Mouse (Mus musculus) heart, postnatal 10 days (tissue): Measurements from ENCODE around the gene Col18a1. TPM values are rescaled to one million over a fixed set of nuclear protein-coding genes. Genes with fewer than 3 reads are reported as not detected.

ENCODE experiments used
- DNase-seq, 2 experiments: peaks; one replicate each; pipeline ENCODE4 v3.0.0; 2021
- intact Hi-C: fragments of 180-260 bp; cut with DNase I; formaldehyde crosslinking; loops from one replicate; pipeline ENCODE4 v1.15.1; 2025
- total RNA-seq, 2 experiments: library from RNA; stranded (reverse); gene quantifications; 2 replicates each; pipeline ENCODE4 v1.2.3; 2021

Col18a1 gene
- total RNA-seq, 2 experiments from 2014 or later: 49.9 to 53.2 TPM

DNA sequence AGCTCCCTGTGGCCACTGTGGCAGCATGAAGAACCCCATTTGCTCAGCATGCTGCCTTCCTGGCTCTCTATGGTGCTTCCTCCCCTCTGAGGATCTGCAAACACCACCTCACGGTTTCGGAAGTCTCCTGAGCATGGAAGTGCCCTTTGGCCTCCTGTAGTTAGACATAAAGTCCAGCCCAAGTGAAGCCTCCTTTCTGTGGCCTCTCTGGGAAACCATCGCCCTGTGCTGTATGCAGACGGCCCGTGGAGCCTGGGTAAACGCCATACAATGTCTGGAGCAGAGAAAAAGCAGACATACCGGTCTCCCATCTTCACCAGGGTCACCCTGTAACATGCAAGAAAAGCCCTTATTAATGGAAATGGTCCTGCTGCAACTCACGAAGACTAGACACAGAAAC lies 87.4 kb downstream of the Col18a1 start:
- intact Hi-C loops: no loop called here

DNA sequence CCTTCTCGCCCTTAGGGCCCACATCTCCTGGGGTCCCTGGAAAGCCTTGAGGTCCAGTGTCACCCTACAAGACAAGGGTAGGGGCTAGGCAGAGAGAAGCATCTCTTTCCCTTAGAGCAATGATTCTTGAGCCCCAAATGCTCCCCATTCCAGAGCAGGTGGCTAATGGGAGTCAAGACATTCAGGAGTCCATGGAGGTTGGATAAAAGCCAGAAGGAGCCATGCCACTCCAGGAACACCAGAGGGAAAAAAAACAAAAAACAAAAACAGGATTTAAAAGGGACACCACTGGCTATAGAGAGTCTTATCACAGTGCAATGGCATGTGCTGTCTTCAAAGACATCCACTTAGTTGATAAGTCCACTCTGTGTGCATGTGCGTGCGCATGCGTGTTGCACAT lies 87.9 kb downstream of the Col18a1 start:
- DNase-seq: no peak
- intact Hi-C loops: no loop called here

More for the DNA sequence above, 87.4 kb downstream of the Col18a1 start:
- no peak for DNase-seq

DNA sequence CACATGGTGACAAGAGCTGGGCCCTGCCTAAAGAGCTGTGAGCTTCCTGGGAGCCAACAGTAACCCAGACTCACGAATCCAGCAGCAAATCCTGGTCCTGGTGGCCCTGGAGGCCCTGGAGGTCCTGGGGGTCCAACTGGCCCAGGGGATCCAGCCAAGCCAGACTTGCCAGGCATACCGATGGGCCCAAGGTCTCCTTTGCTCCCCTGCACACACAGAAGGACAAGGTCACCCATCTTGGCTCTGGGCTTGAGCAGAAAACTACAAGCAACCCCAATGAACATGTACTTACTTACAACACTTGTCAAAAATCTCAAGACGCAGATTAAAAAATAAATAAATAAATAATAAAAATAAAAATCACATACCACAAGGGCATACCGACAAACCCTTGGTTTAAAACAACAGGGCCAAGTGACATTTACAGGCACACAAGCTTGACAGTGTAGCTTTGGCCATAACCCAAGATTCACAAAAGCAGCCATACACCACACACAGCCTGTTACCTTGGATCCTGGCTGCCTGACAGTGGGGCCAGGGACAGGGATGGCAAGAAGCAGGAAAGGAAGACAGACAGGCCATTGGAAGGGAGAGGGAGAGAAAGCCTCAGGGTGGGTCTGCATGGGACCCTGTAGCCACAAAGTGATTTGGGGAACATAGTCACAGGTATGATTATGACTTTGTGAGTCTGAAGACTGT lies 91.9 kb downstream of the Col18a1 start:
- peak; percentile 18 to 25 for DNase-seq
- intact Hi-C loops: no loop called here

DNA sequence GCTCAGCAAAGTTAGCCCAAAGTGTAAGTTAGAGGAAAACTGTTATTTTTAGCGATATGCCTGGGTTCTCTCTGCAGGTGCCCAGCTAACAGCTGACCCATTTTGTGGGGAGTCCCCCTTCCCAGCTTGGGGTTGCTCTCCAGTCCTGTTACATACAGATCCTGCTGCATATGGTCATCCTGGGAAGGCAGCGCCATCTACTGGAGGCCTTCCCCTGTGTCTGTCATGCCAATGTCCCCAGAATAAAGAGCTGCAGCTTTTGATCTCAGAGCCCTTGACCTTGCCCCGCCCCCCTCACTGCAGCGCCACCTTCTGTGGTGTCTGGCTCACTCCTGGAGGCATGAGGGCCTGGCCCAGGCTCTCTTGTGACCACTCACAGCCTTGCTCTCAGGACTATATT lies 96.3 kb downstream of the Col18a1 start:
- intact Hi-C loops: loop anchor here (1.0 kb wide), 1 partner anchor 235 kb away; no protein-coding TSS in a partner anchor
- peak; percentile 48 to 64 for DNase-seq

DNA sequence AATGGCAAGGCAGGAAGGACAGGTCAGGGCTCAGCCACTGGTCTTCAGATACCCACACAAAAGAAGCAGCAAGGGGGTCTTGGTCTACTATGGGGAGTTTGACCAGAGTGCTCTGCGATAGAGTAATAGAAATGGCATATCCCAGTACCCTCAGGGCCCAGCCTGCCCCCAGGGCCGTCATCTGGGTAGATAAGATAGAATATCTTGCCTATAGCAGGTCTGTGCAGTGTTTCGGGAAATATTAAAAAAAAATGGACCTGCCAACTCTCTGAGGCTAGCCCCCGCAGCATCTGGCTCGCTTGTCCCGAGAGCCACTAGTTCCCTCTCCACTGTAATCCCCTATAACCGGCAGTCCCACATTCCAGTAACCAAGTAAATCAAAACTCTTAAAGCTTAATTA lies 97.9 kb downstream of the Col18a1 start:
- no peak for DNase-seq
- intact Hi-C loops: no loop called here

DNA sequence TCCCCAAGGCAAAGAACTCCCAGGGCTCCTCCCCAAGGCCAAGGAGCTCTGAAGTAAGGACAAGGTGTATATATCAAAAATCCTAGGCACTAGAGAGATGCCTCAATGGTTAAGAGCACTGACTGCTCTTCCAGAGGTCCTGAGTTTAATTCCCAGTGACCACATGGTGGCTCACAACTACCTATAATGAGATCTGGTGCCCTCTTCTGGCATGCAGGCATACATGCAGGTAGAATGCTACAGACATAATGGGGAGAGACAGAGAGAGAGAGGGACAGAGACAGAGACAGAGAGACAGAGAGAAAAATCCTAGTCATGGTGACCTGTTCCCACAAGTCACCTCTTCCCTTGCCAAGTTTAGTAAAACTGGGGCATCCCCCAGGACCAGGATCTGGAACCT lies 101.7 kb downstream of the Col18a1 start:
- intact Hi-C loops: no loop called here
- no peak for DNase-seq

DNA sequence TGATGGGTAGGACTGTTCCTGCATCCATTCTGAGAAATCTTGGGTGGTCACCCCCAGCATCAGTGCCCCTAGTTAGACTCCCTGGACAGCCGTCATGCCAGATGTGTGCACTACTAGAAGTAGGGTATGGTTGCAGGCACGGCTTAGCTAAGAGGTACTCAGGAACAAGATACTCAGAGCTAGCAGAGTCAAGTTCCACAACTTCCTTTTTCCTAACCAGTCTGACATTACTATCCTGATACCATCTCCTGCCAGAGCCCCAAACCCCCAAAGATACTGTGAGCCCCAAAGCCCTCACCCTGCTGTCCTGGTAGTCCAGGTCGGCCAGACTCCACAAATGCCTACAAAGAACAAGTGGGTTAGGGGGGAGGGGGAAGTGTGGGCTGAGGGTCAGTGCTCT lies 102.1 kb downstream of the Col18a1 start:
- intact Hi-C loops: no loop called here
- no peak for DNase-seq

DNA sequence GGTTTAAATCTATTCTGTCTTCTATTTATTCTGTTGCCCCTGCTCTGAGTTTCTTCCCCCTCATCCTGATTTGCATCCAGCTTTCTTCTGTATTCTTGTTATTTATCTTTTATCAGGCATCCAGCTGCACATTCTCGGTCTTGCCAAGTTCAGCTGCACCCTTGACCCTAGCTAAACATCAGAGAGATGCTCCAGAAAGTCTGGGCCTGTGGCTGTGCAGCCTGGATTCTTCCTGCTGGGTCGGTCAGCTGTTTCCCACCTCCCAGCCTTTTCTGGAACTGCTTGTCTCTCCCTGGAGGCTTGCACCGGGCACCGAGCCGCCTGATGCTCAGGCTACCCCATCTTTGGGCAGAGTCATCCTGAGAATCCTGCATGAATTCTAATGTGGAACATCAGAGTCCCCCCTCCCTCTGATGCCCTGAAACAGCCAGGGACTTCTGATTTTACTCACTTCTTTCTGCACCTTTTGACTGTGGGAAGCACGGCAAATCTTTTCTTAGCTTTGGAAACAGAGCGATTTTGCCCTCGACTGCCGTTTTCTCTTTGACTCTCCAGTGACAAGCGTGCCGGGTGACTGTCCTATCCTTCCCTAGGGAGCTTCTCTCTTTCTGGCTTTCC lies 103.8 kb downstream of the Col18a1 start:
- DNase-seq: peak; percentile 36 to 44

DNA sequence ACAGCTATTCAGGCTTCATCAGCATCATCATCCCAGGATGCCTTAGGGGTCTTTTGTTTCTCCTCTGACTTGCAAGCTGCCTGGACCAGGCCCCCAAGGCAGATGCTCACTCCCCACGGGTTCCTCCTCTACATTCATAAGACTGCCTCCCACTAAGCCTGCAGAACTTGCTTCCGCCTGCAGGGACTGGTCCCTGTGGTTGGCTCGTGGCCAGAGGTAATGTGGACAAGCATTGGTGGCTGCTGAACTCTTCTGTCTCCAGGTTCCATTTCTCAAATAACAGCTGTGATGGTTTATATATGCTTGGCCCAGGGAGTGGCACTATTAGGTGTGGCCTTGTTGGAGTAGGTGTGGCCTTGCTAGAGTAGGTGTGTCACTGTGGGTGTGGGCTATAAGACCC lies 104.9 kb downstream of the Col18a1 start:
- DNase-seq: peak in 1 of 2 experiments; percentile 23
- intact Hi-C loops: no loop called here

More for the DNA sequence above, 103.8 kb downstream of the Col18a1 start:
- intact Hi-C loops: no loop called here

DNA sequence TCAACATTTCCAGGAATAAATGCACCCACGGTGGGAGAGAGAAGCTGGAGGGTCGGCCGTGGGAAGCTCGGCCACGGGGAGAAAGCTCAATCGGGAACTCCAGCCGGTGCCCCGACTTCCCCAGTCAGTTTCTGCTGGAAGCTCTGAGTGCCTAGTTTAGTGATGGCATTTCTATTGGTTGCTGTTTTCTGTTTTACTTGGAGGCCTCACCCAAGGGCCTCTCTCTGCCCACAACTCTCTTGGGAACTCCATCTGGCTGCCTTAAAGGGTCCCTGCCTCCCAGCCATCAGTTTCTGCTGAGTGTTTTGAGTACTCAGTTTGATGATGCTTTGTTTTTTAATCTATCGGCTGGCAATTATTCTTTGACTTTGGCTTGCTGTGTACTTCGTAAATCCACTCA lies 109.6 kb downstream of the Col18a1 start:
- no peak for DNase-seq
- intact Hi-C loops: no loop called here

DNA sequence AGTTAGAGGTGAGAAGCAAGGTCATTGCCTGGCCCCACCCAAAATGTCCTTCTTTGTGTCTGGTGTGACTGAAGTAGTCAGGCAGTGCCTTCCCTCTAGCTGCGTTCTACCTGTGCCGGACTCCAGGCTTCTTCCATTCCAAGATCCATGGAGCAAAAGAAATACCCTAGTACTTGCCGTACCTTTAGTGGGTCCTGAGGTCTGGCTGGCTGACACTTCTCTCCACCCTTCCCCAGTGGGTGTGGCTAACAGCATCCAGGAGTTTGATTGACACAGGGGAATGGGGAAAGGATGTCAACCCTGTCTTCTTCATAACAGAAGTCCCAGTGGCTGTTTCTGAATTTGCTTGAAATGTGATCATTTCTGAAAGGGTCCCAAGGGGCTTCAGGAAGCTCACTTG lies 117.7 kb downstream of the Col18a1 start:
- DNase-seq: no peak
- intact Hi-C loops: no loop called here

DNA sequence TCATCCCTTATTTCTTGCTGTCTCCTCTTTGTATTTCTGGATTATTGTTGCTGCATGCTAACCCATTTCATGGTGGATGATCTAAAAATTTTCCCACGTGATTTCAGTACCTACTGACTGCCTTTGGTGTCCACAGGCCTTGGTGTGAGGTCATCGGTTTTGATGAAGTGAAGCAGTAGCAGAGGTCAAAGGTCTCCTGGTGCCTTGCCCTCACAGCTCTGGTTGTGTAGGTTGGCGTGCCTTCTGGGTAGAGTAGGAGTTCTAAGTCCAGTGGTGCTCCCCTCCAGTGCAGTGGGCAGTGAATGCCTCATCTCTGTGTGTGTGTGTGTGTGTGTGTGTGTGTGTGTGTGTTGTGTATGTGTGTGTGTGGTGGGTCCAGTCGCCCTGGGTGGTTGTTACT lies 118.2 kb downstream of the Col18a1 start:
- intact Hi-C loops: no loop called here
- no peak for DNase-seq

DNA sequence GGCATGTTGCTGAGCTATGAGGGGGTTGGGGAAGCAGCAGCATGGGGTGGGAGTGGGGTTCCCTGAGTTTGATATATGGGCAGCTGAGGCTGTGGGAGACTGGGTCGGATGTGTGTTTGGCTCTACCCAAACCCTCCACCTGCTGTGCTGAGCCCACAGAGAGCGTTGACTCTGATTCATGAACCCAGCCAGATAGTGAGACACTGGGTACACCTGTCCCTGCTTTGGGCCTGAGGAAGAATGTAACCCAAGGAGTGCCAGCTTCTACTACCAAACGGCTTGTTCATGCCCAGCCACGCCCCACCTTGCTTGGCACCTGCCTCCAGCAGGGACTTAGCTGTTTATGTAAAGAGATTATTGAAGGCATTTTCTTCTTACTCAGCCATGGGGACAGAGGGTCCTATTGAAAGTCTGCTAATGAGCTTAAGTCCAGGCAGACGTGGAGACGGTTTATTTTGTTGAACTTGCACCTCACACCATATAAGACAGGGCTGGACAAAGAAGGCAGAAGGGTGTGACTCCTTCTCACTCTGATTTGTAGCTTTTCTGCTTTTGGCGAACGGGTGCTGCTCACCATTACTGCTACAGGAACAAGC lies 127.7 kb downstream of the Col18a1 start:
- no peak for DNase-seq
- intact Hi-C loops: no loop called here

DNA sequence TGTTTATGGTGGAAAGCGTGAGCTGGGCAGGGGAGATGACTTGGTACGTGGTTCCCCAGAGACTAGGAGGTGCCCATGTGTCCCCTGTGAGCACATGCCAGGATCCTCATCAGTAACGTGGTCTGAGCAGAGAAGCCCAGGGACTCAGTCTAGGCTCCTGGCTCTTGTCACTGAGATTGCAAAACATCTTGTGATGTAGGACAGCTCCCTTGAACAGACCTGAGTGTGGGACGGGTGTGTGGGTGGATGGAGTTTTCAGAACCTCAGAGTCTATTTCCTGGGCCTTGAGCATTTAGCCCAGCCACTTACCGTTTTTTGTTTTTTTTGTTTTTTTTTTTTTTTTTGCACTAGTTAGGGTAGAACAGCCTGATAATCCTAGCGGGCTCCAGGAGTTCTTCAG lies 130.9 kb downstream of the Col18a1 start:
- DNase-seq: no peak
- intact Hi-C loops: no loop called here

DNA sequence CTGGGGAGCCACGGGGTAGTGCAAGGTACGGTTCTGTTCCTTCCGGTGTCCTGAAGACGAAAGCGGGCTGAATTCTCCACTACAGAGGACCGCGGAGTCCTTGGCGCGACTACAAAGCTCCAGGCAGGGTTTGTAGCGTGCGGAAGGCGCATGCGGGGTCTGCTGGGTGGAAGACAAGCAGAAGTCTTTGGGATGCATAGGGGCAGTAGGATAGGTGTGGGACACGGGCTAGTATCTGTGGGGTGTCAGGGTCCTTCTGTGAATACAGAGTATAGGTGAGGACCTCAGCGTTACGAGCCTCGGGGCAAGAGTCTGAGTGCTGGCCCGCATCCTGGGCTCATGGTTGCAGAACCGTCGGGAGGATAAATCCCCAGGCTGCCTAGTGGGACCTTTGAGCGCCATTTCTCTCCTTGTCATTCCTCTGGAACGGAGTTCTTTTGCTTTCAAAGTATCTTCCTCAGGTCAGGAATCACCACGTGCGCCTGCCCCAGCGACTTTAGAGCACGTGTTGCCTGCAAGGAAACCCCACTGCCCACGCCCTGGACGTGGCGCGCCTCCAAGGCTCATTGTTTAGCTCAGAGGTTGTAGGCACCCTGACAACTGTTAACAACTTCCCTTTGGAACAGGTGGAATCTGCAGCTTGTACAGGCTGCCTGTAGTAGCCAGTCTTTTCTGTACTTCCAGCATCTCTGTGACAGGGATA lies 132.9 kb downstream of the Col18a1 start:
- intact Hi-C loops: no loop called here
- DNase-seq: peak; percentile 67 to 80

DNA sequence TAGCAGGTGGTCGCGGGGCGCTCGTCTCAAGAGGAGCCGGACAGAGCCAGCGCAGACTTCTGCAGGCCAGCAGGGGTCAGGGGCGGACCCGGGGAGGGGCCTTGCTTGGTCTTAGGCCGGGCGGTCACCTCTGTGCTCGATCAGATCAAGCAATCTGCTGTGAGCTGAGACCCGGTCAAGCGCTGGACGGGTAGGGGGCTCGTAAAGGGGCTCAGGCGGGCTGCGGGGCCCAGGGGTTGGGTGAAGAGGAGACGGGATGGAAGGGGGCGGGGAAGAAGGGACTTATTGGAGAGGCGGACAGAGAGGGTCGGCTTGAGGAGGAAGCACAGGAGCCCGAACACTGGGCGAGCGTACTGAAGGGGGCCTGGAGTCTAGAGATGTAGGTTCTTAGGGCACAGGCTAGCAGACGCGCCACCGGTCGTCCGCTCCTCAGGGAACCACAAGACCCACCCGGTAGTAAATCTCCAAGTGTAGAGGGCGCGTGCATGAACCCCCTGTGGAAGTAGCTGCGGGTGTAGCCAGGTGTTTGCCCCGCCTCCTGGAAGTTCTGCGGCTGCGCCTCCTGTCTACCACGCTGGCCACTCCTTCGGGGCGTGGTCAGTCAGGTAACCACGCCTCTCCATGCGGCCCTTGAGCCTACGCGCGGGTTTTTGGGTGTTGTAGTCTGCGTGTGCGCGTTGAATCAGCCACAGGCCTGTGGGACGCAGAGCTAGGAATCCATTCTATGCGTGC lies 133.6 kb downstream of the Col18a1 start:
- intact Hi-C loops: no loop called here
- peak; percentile 93 to 95 for DNase-seq

DNA sequence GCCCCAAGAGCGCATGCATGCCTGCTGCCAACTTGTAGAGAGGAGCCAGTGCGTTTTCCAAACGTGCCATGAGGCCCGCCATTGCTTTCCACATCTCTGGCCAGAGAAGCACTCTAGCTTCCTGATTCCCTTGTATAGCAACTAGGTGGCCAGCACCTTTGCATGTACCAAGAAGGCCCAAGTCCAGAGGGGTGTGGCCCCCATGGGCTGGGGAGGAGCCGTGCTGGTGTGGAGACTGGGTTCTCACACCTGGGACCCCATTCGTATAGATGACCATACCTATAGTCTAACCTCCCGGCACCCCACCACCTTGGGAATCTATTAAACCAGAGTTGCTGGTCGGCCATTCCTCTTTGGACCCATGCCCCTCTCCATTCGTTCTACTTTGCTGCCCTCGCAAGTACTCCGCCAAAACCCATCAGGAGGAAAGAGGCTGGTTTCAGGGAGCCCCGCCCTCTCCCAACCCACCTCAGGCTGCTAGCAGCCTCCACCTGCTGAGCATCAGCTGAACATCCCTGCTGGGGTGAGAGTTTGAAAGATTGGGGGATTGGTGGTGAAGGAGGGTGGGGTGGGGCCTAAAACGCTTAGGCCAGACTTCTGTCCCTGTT lies 134.5 kb downstream of the Col18a1 start, which contains the start of gene Slc19a1:
TSS of gene Slc19a1 (plus strand) at position 474 of the 608 bp plus-strand sequence.
- intact Hi-C loops: no loop called here
- DNase-seq: no peak

DNA sequence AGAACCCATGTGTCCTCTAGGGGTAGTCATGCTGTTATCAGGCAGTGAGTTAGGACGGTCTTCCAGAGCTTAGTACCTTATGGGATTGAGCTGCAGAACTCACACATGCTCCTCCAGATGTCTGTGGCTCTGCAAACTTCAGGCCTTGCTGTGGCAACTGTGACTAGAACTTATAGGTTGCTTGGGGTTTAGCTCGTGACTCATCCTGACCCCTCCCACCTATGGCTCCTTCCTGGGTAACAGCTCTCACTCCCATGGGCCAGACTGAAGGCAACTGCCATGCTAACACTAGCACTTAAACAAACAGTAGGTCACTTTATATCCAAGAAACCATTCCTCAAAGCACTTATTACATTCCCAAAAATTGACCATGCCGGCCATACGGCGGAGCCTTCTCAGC lies 135.7 kb downstream of the Col18a1 start:
- intact Hi-C loops: no loop called here
- DNase-seq: no peak

DNA sequence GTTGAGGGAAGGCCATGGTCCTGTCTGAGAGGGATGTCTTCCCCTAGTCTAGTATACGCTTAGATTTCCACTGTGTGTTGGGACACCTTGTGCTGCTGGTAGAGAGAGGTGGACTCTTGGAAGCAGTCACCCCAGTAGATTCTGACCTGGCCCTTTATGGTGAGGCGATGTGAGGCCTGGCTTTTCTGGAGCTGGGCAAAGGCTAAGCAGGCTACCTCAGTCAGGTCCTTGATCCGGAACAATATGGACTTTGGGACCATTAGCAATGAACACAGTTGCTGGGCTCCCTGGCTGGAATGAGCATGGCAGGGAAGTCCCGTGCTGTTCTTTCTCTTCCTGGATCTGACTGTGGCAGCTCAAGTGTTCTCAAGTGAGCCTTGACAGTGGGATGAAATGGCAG lies 136.6 kb downstream of the Col18a1 start:
- intact Hi-C loops: no loop called here
- DNase-seq: no peak

DNA sequence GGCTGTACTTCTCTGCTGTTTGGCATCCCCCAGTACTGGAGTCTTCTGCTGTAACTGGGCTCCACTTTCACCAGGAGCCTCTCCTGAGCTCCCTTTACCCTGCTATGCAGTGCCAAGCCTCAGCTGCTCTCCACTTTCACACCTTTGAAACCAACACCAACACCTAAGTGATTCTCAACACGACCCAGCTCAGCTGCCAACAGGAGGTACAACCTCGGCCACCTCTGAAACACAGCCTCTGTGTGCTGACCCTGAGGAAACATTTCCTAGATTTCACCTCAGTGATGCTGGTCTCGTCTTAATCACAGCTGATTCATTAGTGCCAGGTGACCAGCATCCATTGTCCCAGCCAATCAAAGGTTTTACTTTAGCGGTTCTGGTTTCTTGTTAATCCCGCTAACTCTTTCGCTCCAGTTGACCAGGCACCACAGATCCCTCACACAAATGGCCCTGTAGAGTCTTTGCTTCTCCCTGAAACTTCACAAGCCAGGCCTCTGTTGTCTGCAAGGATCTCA lies 137.5 kb downstream of the Col18a1 start:
- DNase-seq: no peak
- intact Hi-C loops: no loop called here
